Mouse (Mus musculus) heart, postnatal 36 days (tissue): ENCODE measurements around the gene Fsd1. TPM values are rescaled to one million over a fixed set of nuclear protein-coding genes. Genes with fewer than 3 reads are reported as not detected.
"Not testable (repeated sequence)": the region's sequence is repeated elsewhere in the genome, so short reads cannot be mapped to it uniquely, and the experiment has no call there.

ENCODE experiments used
- DNase-seq, 2 experiments: peaks; one replicate each; pipeline ENCODE4 v3.0.0; 2021 to 2022
- intact Hi-C: fragments of 180-260 bp; cut with DNase I; formaldehyde crosslinking; loops from one replicate; pipeline ENCODE4 v1.15.1; 2025
- total RNA-seq, 2 experiments: library from RNA; stranded (reverse); gene quantifications; 2 replicates each; pipeline ENCODE4 v1.2.3; 2021

The Fsd1 gene
- not detected for total RNA-seq

- intact Hi-C loops: no loop called here
These were observed at the start of gene Fsd1 for GRCm38 (mm10) chr17:55986030-55986961. Fsd1 (plus strand) TSS chr17:55986509.

GRCm38 (mm10) chr17:55944387-55944865 lies 41.9 kb upstream of the Fsd1 start:
- intact Hi-C loops: loop anchor here (5.0 kb wide), 1 partner anchor 242 kb away; no protein-coding TSS in a partner anchor
- not testable (repeated sequence) for DNase-seq

More at GRCm38 (mm10) chr17:55986030-55986961, at the start of gene Fsd1:
- DNase-seq: peak; percentile 23 to 44

GRCm38 (mm10) chr17:55944866-55945682 lies 41.2 kb upstream of the Fsd1 start:
- DNase-seq: peak; percentile 90 to 91
- intact Hi-C loops: loop anchor here (5.0 kb wide), 1 partner anchor 243 kb away; no protein-coding TSS in a partner anchor

GRCm38 (mm10) chr17:55945696-55946095 lies 40.6 kb upstream of the Fsd1 start:
- intact Hi-C loops: loop anchor here (1.0 kb wide), 1 partner anchor 55 kb away; no protein-coding TSS in a partner anchor
- no peak for DNase-seq

- intact Hi-C loops: no loop called here
- no peak for DNase-seq
These were observed 37.7 kb upstream of the Fsd1 start for GRCm38 (mm10) chr17:55948647-55949046.

GRCm38 (mm10) chr17:55949400-55949799 lies 36.9 kb upstream of the Fsd1 start, which contains the start of gene Zfp119b:
Zfp119b (minus strand) TSS chr17:55949500.
- intact Hi-C loops: no loop called here
- no peak for DNase-seq

- intact Hi-C loops: no loop called here
These were observed 35.7 kb upstream of the Fsd1 start for GRCm38 (mm10) chr17:55950601-55951000.

GRCm38 (mm10) chr17:55952041-55952440 lies 34.3 kb upstream of the Fsd1 start:
- intact Hi-C loops: no loop called here
- DNase-seq: no peak

More at GRCm38 (mm10) chr17:55950601-55951000, 35.7 kb upstream of the Fsd1 start:
- no peak for DNase-seq

GRCm38 (mm10) chr17:55952447-55953027 lies 33.8 kb upstream of the Fsd1 start, which contains the start of gene Ebi3:
Ebi3 (plus strand) TSS chr17:55952640.
- intact Hi-C loops: no loop called here
- DNase-seq: no peak

GRCm38 (mm10) chr17:55953751-55954150 lies 32.6 kb upstream of the Fsd1 start:
- no peak for DNase-seq
- intact Hi-C loops: no loop called here

- intact Hi-C loops: no loop called here
- DNase-seq: no peak
These were observed 32.1 kb upstream of the Fsd1 start for GRCm38 (mm10) chr17:55954229-55954628.

- intact Hi-C loops: loop anchor here (2.0 to 5.0 kb wide), 4 partner anchors 51 to 295 kb away; partner anchors contain the start of genes Mpnd, Sh3gl1 and Stap2
- peak in 1 of 2 experiments; percentile 24 for DNase-seq
These were observed 30.2 kb upstream of the Fsd1 start for GRCm38 (mm10) chr17:55956129-55956528.

- DNase-seq: peak in 1 of 2 experiments; percentile 1
- intact Hi-C loops: loop anchor here (2.0 to 5.0 kb wide), 4 partner anchors 51 to 294 kb away; partner anchors contain the start of genes Mpnd, Sh3gl1 and Stap2
These were observed 29.7 kb upstream of the Fsd1 start for GRCm38 (mm10) chr17:55956591-55956990.

GRCm38 (mm10) chr17:55957168-55957567 lies 29.1 kb upstream of the Fsd1 start:
- intact Hi-C loops: loop anchor here (2.0 to 5.0 kb wide), 4 partner anchors 50 to 294 kb away; partner anchors contain the start of genes Mpnd, Sh3gl1 and Stap2
- peak; percentile 71 to 83 for DNase-seq

- intact Hi-C loops: loop anchor here (2.0 to 5.0 kb wide), 4 partner anchors 49 to 293 kb away; partner anchors contain the start of genes Mpnd, Sh3gl1 and Stap2
- no peak for DNase-seq
These were observed 28.4 kb upstream of the Fsd1 start for GRCm38 (mm10) chr17:55957726-55958583.

- intact Hi-C loops: loop anchor here (5.0 kb wide), 3 partner anchors 49 to 256 kb away; partner anchors contain the start of genes Mpnd, Sh3gl1 and Stap2
- DNase-seq: no peak
These were observed 27.8 kb upstream of the Fsd1 start for GRCm38 (mm10) chr17:55958584-55958886.

GRCm38 (mm10) chr17:55958918-55959728 lies 27.2 kb upstream of the Fsd1 start, which contains the start of gene Yju2:
Yju2 (plus strand) TSS chr17:55959099.
- intact Hi-C loops: loop anchor here (5.0 kb wide), 3 partner anchors 48 to 257 kb away; partner anchors contain the start of genes Mpnd, Sh3gl1 and Stap2
- DNase-seq: peak; percentile 93 to 95
